Mouse (Mus musculus) hindbrain, embryonic 10.5 days (tissue): ENCODE measurements around the gene Ccdc155. TPM values are rescaled to one million over a fixed set of nuclear protein-coding genes. Genes with fewer than 3 reads are reported as not detected.

Source experiments
- DNase-seq: peaks from one replicate; pipeline ENCODE4 v3.0.0-alpha.2; 2017; ENCODE audit warnings: low spot score
- H3K27ac ChIP-seq: fragments of 300-500 bp; sonication (generic); 2 replicates; pipeline ENCODE4 v1.5.1; 2016; ENCODE audit warnings: mild to moderate bottlenecking, moderate library complexity
- H3K27me3 ChIP-seq: fragments of 300-500 bp; sonication (generic); 2 replicates; pipeline ENCODE4 v1.6.1; 2016; ENCODE audit warnings: mild to moderate bottlenecking; ENCODE audit not compliant: poor library complexity, insufficient read depth, severe bottlenecking
- H3K36me3 ChIP-seq: fragments of 300-500 bp; sonication (generic); 2 replicates; pipeline ENCODE4 v1.6.1; 2016; ENCODE audit warnings: mild to moderate bottlenecking, moderate library complexity
- H3K4me1 ChIP-seq: fragments of 300-500 bp; sonication (generic); replicated peaks from 2 replicates; pipeline ENCODE4 v1.6.1; 2016; ENCODE audit warnings: mild to moderate bottlenecking
- H3K4me3 ChIP-seq: fragments of 300-500 bp; sonication (generic); 2 replicates; pipeline ENCODE4 v1.5.1; 2016; ENCODE audit warnings: mild to moderate bottlenecking, moderate library complexity
- H3K9me3 ChIP-seq: fragments of 300-500 bp; sonication (generic); 2 replicates; pipeline ENCODE4 v1.6.1; 2016; ENCODE audit warnings: mild to moderate bottlenecking, moderate library complexity
- WGBS: fragments of 180-500 bp; shearing (Covaris S2); methylation state at CpG from one replicate; pipeline ENCODE4 v1.1.7; 2016; 5-methylcytosine and 5-hydroxymethylcytosine counted together
- polyA plus RNA-seq: library from polyadenylated mRNA; unstranded; fragments of >200 nt; fragmentation: Nextera tagmentation; extraction: Ambion mirVana; gene quantifications from 2 replicates; pipeline ENCODE4 v1.2.1, GENCODE M21; 2016

Gene Ccdc155
- polyA plus RNA-seq, 1 experiment from 2014 or later, result 0.64 TPM

DNA sequence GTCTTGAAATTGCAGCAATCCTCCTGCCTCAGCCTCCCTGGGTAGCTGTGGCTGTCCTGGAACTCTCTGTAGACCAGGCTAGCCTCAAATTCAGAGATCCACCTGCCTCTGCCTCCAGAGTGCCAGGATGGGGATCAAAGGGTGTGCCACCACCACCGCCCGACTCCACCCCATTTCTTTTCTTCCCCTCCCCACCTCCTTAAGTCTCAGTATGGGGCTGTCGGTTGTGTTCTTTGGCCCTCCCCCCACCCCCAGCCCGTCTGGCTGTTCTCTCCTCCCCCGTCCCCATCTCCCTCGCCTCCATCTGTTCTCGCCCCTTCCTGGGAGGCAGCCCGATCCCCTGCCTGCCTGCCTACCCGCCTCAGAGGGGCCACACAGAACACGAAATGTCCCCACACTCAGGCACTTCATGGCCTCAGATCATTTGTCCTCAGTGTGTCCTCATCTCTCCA is 37.7 kb downstream of the Ccdc155 start:
- peak overlapping the region; percentile 51; the same call in 1 of the 2 replicates for H3K27ac ChIP-seq
- 26% methylated on average over 10 of the region's 10 CpGs for WGBS
- no peak for DNase-seq
- peaks cover 38% of the 10 kb centered on the region for H3K4me1 ChIP-seq
- H3K36me3 ChIP-seq, result no peaks in the 10 kb centered on the region
- H3K27me3 ChIP-seq, result peaks cover 98% of the 10 kb centered on the region
- peak overlapping the region; percentile 16; the same call in 1 of the 2 replicates for H3K4me3 ChIP-seq
- peaks cover 31% of the 10 kb centered on the region for H3K9me3 ChIP-seq

- 38% methylated on average over 11 of the region's 11 CpGs for WGBS
- H3K27me3 ChIP-seq, result peaks cover 85% of the 10 kb centered on the region
Measured at GRCm38 (mm10) chr7:45165701-45166100, 39.0 kb downstream of the Ccdc155 start.

DNA sequence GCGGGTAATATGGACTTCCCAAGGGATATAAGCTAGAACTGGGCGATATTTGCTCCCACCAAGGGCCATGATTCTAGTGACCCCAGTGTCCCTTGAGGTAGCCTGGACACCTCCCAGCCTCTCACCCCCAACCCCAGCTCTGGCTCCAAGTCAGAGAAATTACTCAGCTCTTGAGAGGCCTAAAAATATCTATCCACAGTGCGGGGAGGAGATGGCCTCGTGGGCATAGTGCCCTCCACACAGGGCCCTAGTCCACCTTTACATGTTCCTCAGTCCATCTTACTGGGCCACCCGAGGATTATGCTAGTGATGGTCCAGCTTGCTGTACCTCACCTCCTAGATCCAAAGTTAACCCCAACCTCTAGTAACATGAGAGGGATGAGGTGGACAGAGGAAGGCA is 39.9 kb downstream of the Ccdc155 start:
- peaks cover 77% of the 10 kb centered on the region for H3K27me3 ChIP-seq
- 70% methylated on average over 5 of the region's 5 CpGs for WGBS
- no peak for DNase-seq
- peaks cover 14% of the 10 kb centered on the region for H3K36me3 ChIP-seq
- H3K4me3 ChIP-seq, result no peak overlapping the region
- peaks cover 44% of the 10 kb centered on the region for H3K4me1 ChIP-seq
- H3K9me3 ChIP-seq, result peaks cover 12% of the 10 kb centered on the region
- H3K27ac ChIP-seq, result no peak overlapping the region

More at GRCm38 (mm10) chr7:45165701-45166100, 39.0 kb downstream of the Ccdc155 start:
- peaks cover 5% of the 10 kb centered on the region for H3K36me3 ChIP-seq
- H3K4me3 ChIP-seq, result no peak overlapping the region
- no peak for DNase-seq
- H3K27ac ChIP-seq, result no peak overlapping the region
- H3K4me1 ChIP-seq, result peaks cover 44% of the 10 kb centered on the region
- H3K9me3 ChIP-seq, result peaks cover 20% of the 10 kb centered on the region

DNA sequence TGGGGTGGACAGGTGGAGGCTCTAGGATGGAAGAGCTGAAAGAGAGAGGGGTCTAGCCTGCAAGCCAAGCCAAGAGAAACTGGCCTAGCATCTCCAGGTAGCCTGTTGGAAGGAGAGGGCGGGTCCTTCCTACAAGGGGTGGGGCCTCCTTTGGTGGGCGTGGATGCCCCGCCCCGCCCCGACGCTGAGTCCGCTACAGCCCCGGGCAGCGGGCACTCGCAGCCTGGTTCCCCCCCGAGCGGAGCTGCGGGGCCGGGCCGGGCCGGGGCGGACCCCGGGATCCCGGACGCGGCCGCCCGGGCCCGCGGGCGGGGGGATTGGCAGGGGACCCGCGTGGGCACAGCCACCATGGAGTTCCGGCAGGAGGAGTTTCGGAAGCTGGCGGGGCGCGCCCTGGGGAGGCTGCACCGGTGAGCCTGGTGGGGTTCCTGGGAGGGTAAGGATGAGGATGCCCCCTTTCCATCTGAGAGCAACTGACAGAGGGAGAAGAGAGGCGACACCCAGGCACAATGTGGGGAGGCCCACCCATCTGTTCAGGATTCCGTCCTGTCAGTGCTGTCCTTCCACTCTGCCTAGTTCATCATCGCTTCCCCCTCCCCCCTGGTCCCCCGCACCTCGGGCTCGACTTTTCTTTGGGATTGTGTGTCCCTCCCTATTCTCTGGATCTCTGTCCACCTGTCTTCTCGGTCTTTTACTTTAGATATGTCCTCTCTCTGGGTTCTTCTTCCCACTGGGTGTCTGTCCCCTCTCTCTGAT is 40.8 kb downstream of the Ccdc155 start, which contains the start of gene Slc17a7:
Gene Slc17a7 (plus strand): TSS at position 215 of the 756 bp plus-strand sequence.
- DNase-seq, result no peak
- Histone ChIP-seq H3K4me1 (peaks cover 44% of the 10 kb centered on the region), H3K9me3 (peaks cover 3% of the 10 kb centered on the region), H3K27ac (peak within 1 kb of the TSS; percentile 53; the same call in 1 of the 2 replicates), H3K27me3 (peaks cover 67% of the 10 kb centered on the region), H3K36me3 (peaks cover 23% of the 10 kb centered on the region), H3K4me3 (peak within 1 kb of the TSS; percentile 52)
- WGBS, result 1% methylated on average over 41 of the region's 41 CpGs

GRCm38 (mm10) chr7:45162996-45163615 is 41.6 kb downstream of the Ccdc155 start:
- WGBS, result 73% methylated on average over 9 of the region's 9 CpGs
- Histone ChIP-seq H3K9me3 (no peaks in the 10 kb centered on the region), H3K4me1 (peaks cover 36% of the 10 kb centered on the region), H3K36me3 (peaks cover 31% of the 10 kb centered on the region), H3K27me3 (peaks cover 59% of the 10 kb centered on the region), H3K27ac (no peak overlapping the region), H3K4me3 (peak overlapping the region; percentile 52; the same call in 1 of the 2 replicates)
- no peak for DNase-seq

- DNase-seq, result no peak
- 27% methylated on average over 6 of the region's 6 CpGs for WGBS
- H3K27me3 ChIP-seq, result peaks cover 54% of the 10 kb centered on the region
Measured at GRCm38 (mm10) chr7:45162551-45162950, 42.1 kb downstream of the Ccdc155 start.

GRCm38 (mm10) chr7:45161612-45162473 is 42.8 kb downstream of the Ccdc155 start:
- WGBS, result 5% methylated on average over 35 of the region's 35 CpGs
- DNase-seq, result peak; percentile 88
- no peaks in the 10 kb centered on the region for H3K9me3 ChIP-seq
- H3K4me3 ChIP-seq, result peak overlapping the region; percentile 52
- H3K36me3 ChIP-seq, result peaks cover 42% of the 10 kb centered on the region
- peaks cover 47% of the 10 kb centered on the region for H3K27me3 ChIP-seq
- peak overlapping the region; percentile 66 for H3K27ac ChIP-seq
- peaks cover 25% of the 10 kb centered on the region for H3K4me1 ChIP-seq

More at GRCm38 (mm10) chr7:45162551-45162950, 42.1 kb downstream of the Ccdc155 start:
- peaks cover 31% of the 10 kb centered on the region for H3K4me1 ChIP-seq
- H3K4me3 ChIP-seq, result peak overlapping the region; percentile 52
- H3K9me3 ChIP-seq, result no peaks in the 10 kb centered on the region
- H3K27ac ChIP-seq, result peak overlapping the region; percentile 66; the same call in 1 of the 2 replicates
- peaks cover 36% of the 10 kb centered on the region for H3K36me3 ChIP-seq

DNA sequence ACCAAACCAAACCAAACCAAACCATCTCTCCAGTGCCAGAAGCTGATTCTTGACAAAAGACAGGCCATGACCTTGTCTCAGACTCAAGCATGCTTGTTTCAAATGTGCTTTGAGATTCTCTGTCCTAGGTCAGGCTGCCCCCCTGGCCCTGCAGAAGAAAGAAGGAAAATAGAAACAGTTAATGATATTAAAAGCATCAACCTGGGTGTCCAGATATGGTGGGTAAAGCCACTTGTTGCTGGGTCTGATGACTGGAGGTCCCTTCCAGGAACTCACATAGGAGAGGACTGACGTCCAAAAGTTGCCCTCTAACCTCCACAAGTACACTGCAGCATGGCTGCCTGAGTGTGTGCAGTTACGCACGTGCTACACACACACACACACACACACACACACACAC is 43.8 kb downstream of the Ccdc155 start:
- H3K36me3 ChIP-seq, result peaks cover 46% of the 10 kb centered on the region
- DNase-seq, result no peak
- 94% methylated on average over 3 of the region's 3 CpGs for WGBS
- H3K4me1 ChIP-seq, result peaks cover 25% of the 10 kb centered on the region
- no peak overlapping the region for H3K27ac ChIP-seq
- H3K9me3 ChIP-seq, result no peaks in the 10 kb centered on the region
- H3K4me3 ChIP-seq, result no peak overlapping the region
- H3K27me3 ChIP-seq, result peaks cover 37% of the 10 kb centered on the region

DNA sequence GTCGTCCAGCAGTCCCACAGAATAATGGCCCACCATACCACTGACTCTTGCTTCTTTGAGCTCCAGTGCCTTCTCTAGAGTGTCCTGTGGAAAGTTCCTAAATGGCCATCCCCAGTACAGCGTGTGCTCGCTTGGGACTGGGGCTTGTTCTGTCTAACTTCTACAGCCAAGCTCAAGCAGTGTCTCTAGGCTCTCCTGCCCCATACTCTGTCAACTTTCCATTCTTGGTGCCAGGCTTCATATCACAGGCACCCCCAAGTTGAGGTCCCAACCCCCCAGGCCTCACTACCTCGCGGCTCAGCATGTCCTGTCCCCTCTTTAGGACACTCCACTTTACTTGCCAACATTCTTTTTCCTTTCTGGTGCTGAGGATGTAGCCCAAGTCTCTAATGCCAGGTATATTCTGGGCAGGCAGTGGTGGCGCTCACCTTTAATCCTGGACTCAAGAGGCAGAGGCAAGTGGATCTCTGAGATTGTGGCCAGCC is 44.3 kb downstream of the Ccdc155 start:
- Histone ChIP-seq H3K27me3 (peaks cover 32% of the 10 kb centered on the region), H3K4me3 (no peak overlapping the region), H3K27ac (no peak overlapping the region), H3K36me3 (peaks cover 46% of the 10 kb centered on the region), H3K4me1 (peaks cover 29% of the 10 kb centered on the region), H3K9me3 (no peaks in the 10 kb centered on the region)
- DNase-seq, result no peak
- WGBS, result 92% methylated on average over 6 of the region's 6 CpGs

DNA sequence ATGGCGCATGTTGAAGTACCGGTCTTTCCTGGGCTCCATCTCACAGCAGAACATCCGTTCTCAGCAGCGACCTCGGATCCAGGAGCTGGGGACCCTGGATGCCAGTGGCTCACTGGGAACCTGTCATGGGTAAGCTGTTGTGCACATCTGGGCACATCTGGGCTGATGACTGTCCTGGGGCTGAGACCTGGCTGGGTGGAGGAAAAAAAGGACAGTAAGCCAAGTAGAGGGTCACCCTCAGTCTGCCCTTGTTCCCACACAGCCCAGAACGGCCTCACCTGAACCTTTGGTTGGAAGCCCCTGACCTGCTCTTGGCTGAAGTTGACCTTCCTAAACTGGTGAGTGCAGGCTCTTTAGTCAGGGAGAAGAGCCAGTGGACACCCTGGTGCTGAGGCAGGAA is 45.7 kb downstream of the Ccdc155 start:
- no peaks in the 10 kb centered on the region for H3K9me3 ChIP-seq
- H3K36me3 ChIP-seq, result peaks cover 46% of the 10 kb centered on the region
- no peak for DNase-seq
- H3K4me3 ChIP-seq, result no peak overlapping the region
- peaks cover 18% of the 10 kb centered on the region for H3K27me3 ChIP-seq
- H3K27ac ChIP-seq, result no peak overlapping the region
- 91% methylated on average over 6 of the region's 6 CpGs for WGBS
- H3K4me1 ChIP-seq, result peaks cover 31% of the 10 kb centered on the region

- H3K4me3 ChIP-seq, result no peak overlapping the region
- peaks cover 3% of the 10 kb centered on the region for H3K27me3 ChIP-seq
- whole genome bisulfite sequencing, result 90% methylated on average over 14 of the region's 14 CpGs
- no peak overlapping the region for H3K27ac ChIP-seq
- peaks cover 29% of the 10 kb centered on the region for H3K4me1 ChIP-seq
- DNase-seq, result no peak
- peaks cover 46% of the 10 kb centered on the region for H3K36me3 ChIP-seq
- H3K9me3 ChIP-seq, result no peaks in the 10 kb centered on the region
Measured at GRCm38 (mm10) chr7:45157459-45157858, 47.2 kb downstream of the Ccdc155 start.

DNA sequence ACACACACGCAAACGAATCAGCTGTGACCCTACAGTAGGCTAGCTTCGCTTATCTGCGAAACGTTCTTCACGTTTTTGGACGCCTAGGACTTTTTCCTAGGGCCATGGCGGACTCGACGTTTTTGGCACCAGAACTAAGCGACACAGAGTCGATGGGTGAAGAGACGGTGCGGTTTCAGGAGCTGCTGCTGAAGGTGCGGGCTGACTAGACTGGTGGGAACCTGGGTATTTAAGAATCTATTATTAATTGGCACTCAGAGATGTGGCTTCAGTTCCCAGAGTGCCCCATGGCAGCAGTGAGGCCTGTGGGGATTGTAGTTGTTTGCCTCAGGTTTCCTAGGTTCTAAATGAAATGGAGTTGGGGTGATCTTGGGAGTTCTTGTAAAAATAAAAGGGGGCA is 48.5 kb downstream of the Ccdc155 start:
- Histone ChIP-seq H3K27ac (no peak overlapping the region), H3K4me1 (peaks cover 20% of the 10 kb centered on the region), H3K4me3 (no peak overlapping the region), H3K27me3 (no peaks in the 10 kb centered on the region), H3K36me3 (peaks cover 46% of the 10 kb centered on the region), H3K9me3 (no peaks in the 10 kb centered on the region)
- WGBS, result 95% methylated on average over 15 of the region's 15 CpGs
- no peak for DNase-seq
